Mouse (Mus musculus) urinary bladder, postnatal 4 days (tissue): Measurements from ENCODE around the gene Cercam.

Experiments used
- DNase-seq, 2 experiments: peaks; one replicate each; pipeline ENCODE4 v3.0.0; 2021 to 2022; ENCODE audit warnings: low spot score in 2 of 2

Cercam gene

GRCm38 (mm10) chr2:29868949-29869645 lies at the start of gene Cercam:
Gene Cercam, plus strand, starts transcription at chr2:29869164.
- DNase-seq = peak; percentile 89 to 90

- no peak for DNase-seq
Observed at GRCm38 (mm10) chr2:29819363-29819762, 49.6 kb upstream of the Cercam start.

GRCm38 (mm10) chr2:29820025-29820817 lies 48.7 kb upstream of the Cercam start, which contains the start of gene Urm1:
Gene Urm1, plus strand, starts transcription at chr2:29820075.
- peak; percentile 70 to 73 for DNase-seq

- DNase-seq = no peak
Observed at GRCm38 (mm10) chr2:29826318-29826925, 42.5 kb upstream of the Cercam start.

GRCm38 (mm10) chr2:29826926-29827708 lies 41.8 kb upstream of the Cercam start:
- DNase-seq = peak; percentile 92 to 93

- DNase-seq = no peak
Observed at GRCm38 (mm10) chr2:29827709-29828024, 41.3 kb upstream of the Cercam start.

GRCm38 (mm10) chr2:29831106-29831505 lies 37.9 kb upstream of the Cercam start:
- DNase-seq = no peak

GRCm38 (mm10) chr2:29833796-29834195 lies 35.2 kb upstream of the Cercam start:
- no peak for DNase-seq

GRCm38 (mm10) chr2:29835391-29835899 lies 33.5 kb upstream of the Cercam start:
- DNase-seq = no peak

- no peak for DNase-seq
Observed at GRCm38 (mm10) chr2:29839460-29839859, 29.5 kb upstream of the Cercam start.

- no peak for DNase-seq
Observed at GRCm38 (mm10) chr2:29843231-29844105, 25.5 kb upstream of the Cercam start.

- no peak for DNase-seq
Observed at GRCm38 (mm10) chr2:29844115-29844514, 24.8 kb upstream of the Cercam start.

GRCm38 (mm10) chr2:29844661-29845060 lies 24.3 kb upstream of the Cercam start:
- no peak for DNase-seq

GRCm38 (mm10) chr2:29845636-29846035 lies 23.3 kb upstream of the Cercam start:
- no peak for DNase-seq

- DNase-seq = no peak
Observed at GRCm38 (mm10) chr2:29846061-29846853, 22.7 kb upstream of the Cercam start.

GRCm38 (mm10) chr2:29846911-29847310 lies 22.1 kb upstream of the Cercam start:
- no peak for DNase-seq

GRCm38 (mm10) chr2:29849041-29849440 lies 19.9 kb upstream of the Cercam start:
- no peak for DNase-seq

GRCm38 (mm10) chr2:29849841-29850480 lies 19.0 kb upstream of the Cercam start:
- DNase-seq = no peak

GRCm38 (mm10) chr2:29852957-29853485 lies 15.9 kb upstream of the Cercam start:
- DNase-seq = no peak
